In genomic region chr19:30045857-30046256, GRCm38 (mm10) we compare ENCODE assay signal across 13 mouse cellular contexts. TPM values are rescaled to one million over a fixed set of nuclear protein-coding genes. Genes with fewer than 3 reads are reported as not detected.
DNase-seq lines count a peak whose midpoint lies in the region; ATAC-seq and TF ChIP-seq lines count a peak whose summit lies in the region.
"Had no signal": no experiment of that assay in that cellular context is flagged by ENCODE, and none has a peak within 500 bp of the region (broad histone marks: within the 10 kb centered on the region; RNA-seq: fewer than 3 reads in every experiment).

No protein-coding gene starts in this region.

- 76% methylated on average over 1 of the region's 1 CpGs for WGBS in kidney, adult 2 months

- no peaks in the 10 kb centered on the region for H3K27me3 ChIP-seq in kidney, adult 2 months (replicated peaks; ENCODE audit: control insufficient read depth, insufficient read depth, low read length)

- no peak overlapping the region for H3K27ac ChIP-seq in kidney, adult 2 months (ENCODE audit: insufficient read depth, low read depth, low read length)

- peak; percentile 43 for DNase-seq in kidney, adult 2 months
- DNase-seq in kidney, postnatal 4 days: no peak
- peak; percentile 56 to 59 for DNase-seq in B cell, adult 2 months
- peak; percentile 76 for DNase-seq in R1 (ENCODE audit: low read depth, low spot score)
- DNase-seq in lung, postnatal 36 days: peak; percentile 33
- DNase-seq in ovary, adult 18-20 months (ENCODE audit: low spot score): no peak
- no peak for DNase-seq in layer of hippocampus, postnatal 25 days (ENCODE audit: extremely low spot score in 1 of 2, low spot score in 1 of 2)
- DNase-seq: adrenal gland, adult 8-10 months; layer of hippocampus, adult 9-11 months; right cerebral cortex, postnatal 25 days had no signal

- peak; percentile 49 for TF ChIP-seq CTCF in kidney, adult 2 months (conservative IDR thresholded peaks at IDR 0.05; ENCODE audit: insufficient read depth, insufficient read length, low read depth, low read length)

- no peak overlapping the region for H3K4me3 ChIP-seq in kidney, adult 2 months (ENCODE audit: insufficient read depth, low read depth, low read length)

- ATAC-seq in monocyte, adult 5-6 weeks (replicated peaks; ENCODE audit: insufficient number of reproducible peaks, low FRiP score, low TSS enrichment, poor library complexity, severe bottlenecking): no peak

- no peak for TF ChIP-seq POLR2A in kidney, adult 2 months (IDR thresholded peaks at IDR 0.05; ENCODE audit: low read depth, low read length)

- peaks cover 1% of the 10 kb centered on the region; the same call in 1 of the 2 replicates for H3K36me3 ChIP-seq in kidney, adult 2 months (ENCODE audit: control insufficient read depth, insufficient read depth, low read length)

- 0 out of 2 replicates have a peak, but pooled peaks cover 3% of the 10 kb centered on the region for H3K4me1 ChIP-seq in kidney, adult 2 months (ENCODE audit: control insufficient read depth, insufficient read depth, low read length)

RNA-seq across cellular contexts. Expression of gene Uhrf2, which starts 15.5 kb away (rescaled TPM):
- polyA plus RNA-seq in kidney, adult 2 months (2012; rRNA removed): 25.4 and 26.5 TPM in 2 replicates
- total RNA-seq in monocyte, adult 5-6 weeks (2017): 68.4 to 101 TPM (median 95.4 TPM) in 3 replicates
- total RNA-seq in layer of hippocampus, postnatal 25 days (2021): 10 to 100 TPM; 61.8 to 62.1 TPM

RNA-seq across cellular contexts. Expression of gene Trpd52l3, which starts 42.3 kb away (rescaled TPM):
- 0.04 TPM in 1 of 2 replicates, not detected in the other for polyA plus RNA-seq in kidney, adult 2 months (2012; rRNA removed)
- not detected in 3 replicates for total RNA-seq in monocyte, adult 5-6 weeks (2017)
- not detected for total RNA-seq in layer of hippocampus, postnatal 25 days (2021)
- total RNA-seq: adrenal gland, adult 8-10 months; heart, postnatal 10 days had no signal
- polyA plus RNA-seq: midbrain, embryonic 11.5 days had no signal

Comparison
In these comparisons a context has a peak if more than half of its experiments do, and no peak if none do; other contexts are left out.
1. DNase-seq: peak in kidney, adult 2 months (single experiment), B cell, adult 2 months (2 of 2), R1 (single experiment) and lung, postnatal 36 days (single experiment); none in kidney, postnatal 4 days (0 of 2), ovary, adult 18-20 months (single experiment) and layer of hippocampus, postnatal 25 days (0 of 2).